Comparison of ENCODE assay signal across 18 mouse cellular contexts in the genomic region with DNA sequence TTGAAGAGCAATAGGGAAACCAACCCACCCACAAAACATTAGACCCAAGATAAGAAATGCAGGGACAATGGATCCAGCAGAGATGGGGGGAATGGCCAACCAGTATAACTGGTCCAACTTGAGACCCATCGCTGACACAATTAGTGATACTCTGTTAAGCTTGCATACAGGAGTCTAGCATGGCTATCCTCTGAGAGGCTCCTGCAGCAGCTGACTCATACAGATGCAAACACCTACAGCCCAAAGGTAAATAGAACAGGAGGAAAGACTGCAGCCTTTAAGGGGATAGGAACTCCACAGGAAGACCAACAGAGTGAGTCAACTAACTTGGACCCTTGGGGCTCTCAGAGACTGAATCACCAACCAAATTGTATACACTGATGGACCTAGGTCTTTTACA.
"Had no signal": no experiment of that assay in that cellular context is flagged by ENCODE, and none has a peak within 500 bp of the region (broad histone marks: within the 10 kb centered on the region; RNA-seq: fewer than 3 reads in every experiment).

No protein-coding gene starts in this region.

- H3K4me2 ChIP-seq: limb, embryonic 13.5 days; liver, embryonic 12.5 days; liver, embryonic 15.5 days; midbrain, embryonic 13.5 days had no signal

- H3K27ac ChIP-seq: hindbrain, postnatal 0 days; limb, embryonic 10.5 days; limb, embryonic 13.5 days; liver, embryonic 12.5 days; liver, embryonic 15.5 days; midbrain, embryonic 13.5 days had no signal

- H3K9me3 ChIP-seq: limb, embryonic 10.5 days; limb, embryonic 13.5 days; liver, embryonic 12.5 days; liver, embryonic 15.5 days; midbrain, embryonic 13.5 days had no signal

- DNase-seq: kidney, adult 18-20 months; kidney, adult 9 months; kidney, postnatal 14 days; kidney, postnatal 4 days; layer of hippocampus, adult 9-11 months; liver; lung, adult 2 months; lung, postnatal 10 days; lung, postnatal 4 days; right cerebral cortex, postnatal 4 days; thymus, postnatal 25 days had no signal

- ATAC-seq: hindbrain, postnatal 0 days; inflammation-experienced regulatory T-cells, adult 6 months; liver, embryonic 12.5 days; midbrain, embryonic 13.5 days had no signal

- H3K4me3 ChIP-seq: limb, embryonic 10.5 days; limb, embryonic 13.5 days; liver, embryonic 12.5 days; liver, embryonic 15.5 days; midbrain, embryonic 13.5 days had no signal

- H3K4me1 ChIP-seq: limb, embryonic 10.5 days; liver, embryonic 12.5 days; liver, embryonic 15.5 days; midbrain, embryonic 13.5 days had no signal

- H3K36me3 ChIP-seq: limb, embryonic 10.5 days; limb, embryonic 13.5 days; liver, embryonic 12.5 days; liver, embryonic 15.5 days; midbrain, embryonic 13.5 days had no signal

- H3K9ac ChIP-seq: limb, embryonic 13.5 days; liver, embryonic 12.5 days; liver, embryonic 15.5 days; midbrain, embryonic 13.5 days had no signal

- H3K27me3 ChIP-seq: limb, embryonic 13.5 days; liver, embryonic 12.5 days; liver, embryonic 15.5 days; midbrain, embryonic 13.5 days had no signal
